Mouse (Mus musculus) spleen, embryonic (tissue): ENCODE data around the gene Vmn1r184.
"Not testable (repeated sequence)": the region's sequence is repeated elsewhere in the genome, so short reads cannot be mapped to it uniquely, and the experiment has no call there.

Experiments
- CTCF ChIA-PET: fragments of 350-600 bp; sonication (Branson Sonifier 250); formaldehyde crosslinking; loops from one replicate; lab custom pipeline; 2022; lab: Charles Lee

Vmn1r184 gene

GRCm38 (mm10) chr7:26260034-26260433 lies at the start of gene Vmn1r184:
Vmn1r184 (plus strand) TSS chr7:26260334.
- CTCF ChIA-PET = not testable (repeated sequence)

- CTCF ChIA-PET = not testable (repeated sequence)
These were observed 43.5 kb downstream of the Vmn1r184 start for GRCm38 (mm10) chr7:26303429-26304166.

- CTCF ChIA-PET = not testable (repeated sequence)
These were observed 46.8 kb downstream of the Vmn1r184 start, which contains the start of gene Cyp2a4 for GRCm38 (mm10) chr7:26306926-26307325. Cyp2a4 (plus strand) TSS chr7:26307169.

GRCm38 (mm10) chr7:26311786-26312185 lies 51.7 kb downstream of the Vmn1r184 start:
- CTCF ChIA-PET = not testable (repeated sequence)

- CTCF ChIA-PET = not testable (repeated sequence)
These were observed 55.1 kb downstream of the Vmn1r184 start for GRCm38 (mm10) chr7:26315194-26315593.

GRCm38 (mm10) chr7:26315809-26316208 lies 55.7 kb downstream of the Vmn1r184 start:
- CTCF ChIA-PET = not testable (repeated sequence)
